Mouse (Mus musculus) heart, embryonic 11.5 days (tissue): Measurements from ENCODE around the gene Ccdc163. TPM values are rescaled to one million over a fixed set of nuclear protein-coding genes. Genes with fewer than 3 reads are reported as not detected.
"Not testable (repeated sequence)": the region's sequence is repeated elsewhere in the genome, so short reads cannot be mapped to it uniquely, and the experiment has no call there.

ENCODE experiments used
- ATAC-seq: fragments of 200-750 bp; cut with Nextera tagmentation; replicated peaks from 2 replicates; pipeline ENCODE4 v1.8.0; 2017; ENCODE audit warnings: moderate library complexity; ENCODE audit not compliant: insufficient number of reproducible peaks, low FRiP score, low TSS enrichment
- H3K27ac ChIP-seq: fragments of 300-500 bp; sonication (generic); 2 replicates; pipeline ENCODE4 v1.5.1; 2014; ENCODE audit warnings: mild to moderate bottlenecking, low read depth, low read length
- H3K27me3 ChIP-seq: fragments of 300-500 bp; sonication (generic); 2 replicates; pipeline ENCODE4 v1.6.1; 2014; ENCODE audit warnings: mild to moderate bottlenecking, low read length, mixed read lengths; ENCODE audit not compliant: control insufficient read depth, insufficient read depth
- H3K36me3 ChIP-seq: fragments of 300-500 bp; sonication (generic); 2 replicates; pipeline ENCODE4 v1.6.1; 2014; ENCODE audit warnings: mild to moderate bottlenecking, low read length, moderate library complexity, mixed read lengths; ENCODE audit not compliant: control insufficient read depth, insufficient read depth
- H3K4me1 ChIP-seq: fragments of 300-500 bp; sonication (generic); 2 replicates; pipeline ENCODE4 v1.6.1; 2014; ENCODE audit warnings: low read length; ENCODE audit not compliant: control insufficient read depth, insufficient read depth
- H3K4me2 ChIP-seq: fragments of 300-500 bp; sonication (generic); 2 replicates; pipeline ENCODE4 v1.6.1; 2014; ENCODE audit warnings: mild to moderate bottlenecking, moderate library complexity
- H3K4me3 ChIP-seq: fragments of 300-500 bp; sonication (generic); 2 replicates; pipeline ENCODE4 v1.5.1; 2014; ENCODE audit warnings: low read depth, low read length
- H3K9ac ChIP-seq: fragments of 300-500 bp; sonication (generic); 2 replicates; pipeline ENCODE4 v1.6.1; 2014; ENCODE audit warnings: mild to moderate bottlenecking, low read depth, low read length, moderate library complexity
- H3K9me3 ChIP-seq: fragments of 300-500 bp; sonication (generic); replicated peaks from 2 replicates; pipeline ENCODE4 v1.6.1; 2016; ENCODE audit warnings: low read length; ENCODE audit not compliant: control insufficient read depth
- WGBS: fragments of 180-500 bp; shearing (Covaris S2); extraction: QIAGEN DNeasy Blood & Tissue Kit; methylation state at CpG from one replicate; pipeline ENCODE4 v1.1.7; 2014; ENCODE audit not compliant: insufficient replicate concordance; 5-methylcytosine and 5-hydroxymethylcytosine counted together
- polyA plus RNA-seq: library from polyadenylated mRNA; unstranded; fragments of >200 nt; fragmentation: Nextera tagmentation; extraction: Ambion mirVana; gene quantifications from 2 replicates; pipeline ENCODE4 v1.2.1, GENCODE M21; 2014

Gene Ccdc163
- polyA plus RNA-seq, result 16.3 and 21.0 TPM in 2 replicates

DNA sequence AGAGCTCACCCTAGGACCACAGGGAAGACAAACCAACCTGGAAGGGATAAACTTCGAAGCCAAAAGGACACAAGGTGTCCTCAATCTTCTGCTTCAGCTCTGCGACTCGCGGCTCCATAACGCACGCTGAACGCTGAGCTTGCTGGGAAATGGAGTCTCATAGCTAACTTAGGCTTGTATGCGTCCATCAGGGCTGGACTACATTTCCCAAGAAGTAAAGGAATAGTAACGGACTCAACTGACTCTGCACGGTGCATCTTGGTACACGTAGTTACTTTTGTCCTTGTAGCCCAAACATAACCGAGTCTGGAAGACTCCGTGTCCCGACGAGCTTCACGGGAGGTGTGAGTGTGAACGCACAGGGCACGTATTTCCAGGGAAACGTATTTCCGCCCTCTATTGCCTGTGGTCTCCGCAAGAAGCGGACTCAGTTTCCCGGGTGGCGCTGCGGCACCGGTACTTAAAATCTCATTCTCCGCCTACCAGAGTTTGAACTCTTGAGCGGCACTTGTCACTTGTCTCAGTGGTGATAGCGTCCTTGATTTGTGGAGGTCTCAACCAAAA lies at the start of gene Ccdc163, which contains the start of gene Mmachc:
Gene Ccdc163, plus strand, starts transcription at position 309 of the 564 bp plus-strand sequence.
Gene Mmachc, minus strand, starts transcription at position 206 of the 564 bp plus-strand sequence.
- H3K4me2 ChIP-seq, result peak within 1 kb of the TSS; percentile 88
- H3K9me3 ChIP-seq, result no peaks in the 10 kb centered on the region
- ATAC-seq, result peak; percentile 90
- peaks cover 8% of the 10 kb centered on the region; the same call in 1 of the 2 replicates for H3K4me1 ChIP-seq
- peak within 1 kb of the TSS; percentile 81 for H3K9ac ChIP-seq
- H3K27me3 ChIP-seq, result no peaks in the 10 kb centered on the region
- peak within 1 kb of the TSS; percentile 70 for H3K4me3 ChIP-seq
- no peak within 1 kb of the TSS for H3K27ac ChIP-seq
- under 1% methylated on average over 29 of the region's 29 CpGs for WGBS
- 0 out of 2 replicates have a peak, but pooled peaks cover 3% of the 10 kb centered on the region for H3K36me3 ChIP-seq

DNA sequence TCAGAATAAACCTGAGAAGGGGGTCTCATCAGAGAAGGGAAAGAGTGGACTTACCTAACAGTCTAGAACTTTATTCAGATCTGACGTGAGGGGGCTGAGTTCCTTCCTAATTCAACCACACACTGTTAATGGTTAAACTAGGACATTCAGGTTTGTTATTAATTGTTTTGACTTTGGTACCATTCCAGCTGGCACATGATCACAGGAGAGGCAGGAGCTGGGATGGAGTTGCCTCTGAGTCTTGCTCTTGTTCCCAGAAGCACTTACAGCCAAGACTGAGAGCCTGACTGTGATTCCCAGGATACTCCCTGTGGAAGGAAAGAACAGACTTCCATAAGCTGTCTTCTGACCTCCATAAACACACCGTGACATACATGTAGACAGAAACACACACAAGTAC lies 48.8 kb upstream of the Ccdc163 start:
- ATAC-seq, result no peak
- Histone ChIP-seq H3K4me1 (no peaks in the 10 kb centered on the region), H3K9me3 (no peaks in the 10 kb centered on the region), H3K36me3 (no peaks in the 10 kb centered on the region), H3K4me2 (no peak overlapping the region), H3K27ac (no peak overlapping the region), H3K9ac (no peak overlapping the region), H3K27me3 (no peaks in the 10 kb centered on the region), H3K4me3 (no peak overlapping the region)
- 82% methylated on average over 2 of the region's 2 CpGs for WGBS

DNA sequence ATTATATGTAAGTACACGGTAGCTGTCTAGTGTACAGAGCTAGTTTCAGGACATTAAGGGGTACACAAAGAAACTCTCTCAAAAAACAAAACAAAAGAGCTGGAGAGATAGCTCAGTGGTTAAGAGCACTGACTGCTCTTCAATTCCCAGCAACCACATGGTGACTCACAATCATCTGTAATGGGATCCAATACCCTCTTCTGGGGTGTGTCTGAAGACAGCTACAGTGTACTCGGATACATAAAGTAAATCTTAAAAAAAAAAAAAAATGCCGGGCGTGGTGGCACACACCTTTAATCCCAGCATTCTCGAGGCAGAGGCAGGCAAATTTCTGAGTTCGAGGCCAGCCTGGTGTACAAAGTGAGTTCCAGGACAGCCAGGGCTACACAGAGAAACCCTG lies 48.4 kb upstream of the Ccdc163 start:
- not testable (repeated sequence) for H3K9me3 ChIP-seq, H3K4me3 ChIP-seq, H3K4me2 ChIP-seq, H3K36me3 ChIP-seq, ATAC-seq, H3K4me1 ChIP-seq, H3K27ac ChIP-seq, H3K27me3 ChIP-seq, H3K9ac ChIP-seq
- WGBS, result 84% methylated on average over 6 of the region's 6 CpGs

DNA sequence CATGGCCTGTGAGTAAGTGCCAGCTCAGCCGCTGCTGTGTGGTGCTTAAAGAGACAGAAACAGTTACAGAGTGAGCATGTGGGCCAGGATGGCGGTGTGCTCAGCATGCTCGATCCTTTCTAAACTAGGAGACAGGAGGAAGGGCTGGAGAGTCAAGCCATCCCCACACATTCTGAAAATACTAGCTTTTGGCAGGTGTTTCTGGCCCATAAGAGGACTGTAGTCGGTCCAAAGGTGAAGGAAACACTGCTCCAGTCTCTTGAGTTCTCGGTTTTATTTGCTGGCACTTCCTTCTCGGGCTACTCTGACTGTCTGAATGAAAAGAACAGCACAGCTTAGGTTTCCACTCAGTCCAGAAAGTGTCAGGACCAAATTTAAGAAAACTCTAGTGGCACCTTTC lies 47.5 kb upstream of the Ccdc163 start:
- Histone ChIP-seq H3K4me2 (no peak overlapping the region), H3K9me3 (no peaks in the 10 kb centered on the region), H3K4me3 (no peak overlapping the region), H3K36me3 (no peaks in the 10 kb centered on the region), H3K27ac (no peak overlapping the region), H3K27me3 (no peaks in the 10 kb centered on the region), H3K9ac (no peak overlapping the region), H3K4me1 (no peaks in the 10 kb centered on the region)
- 70% methylated on average over 6 of the region's 6 CpGs for whole genome bisulfite sequencing
- no peak for ATAC-seq

DNA sequence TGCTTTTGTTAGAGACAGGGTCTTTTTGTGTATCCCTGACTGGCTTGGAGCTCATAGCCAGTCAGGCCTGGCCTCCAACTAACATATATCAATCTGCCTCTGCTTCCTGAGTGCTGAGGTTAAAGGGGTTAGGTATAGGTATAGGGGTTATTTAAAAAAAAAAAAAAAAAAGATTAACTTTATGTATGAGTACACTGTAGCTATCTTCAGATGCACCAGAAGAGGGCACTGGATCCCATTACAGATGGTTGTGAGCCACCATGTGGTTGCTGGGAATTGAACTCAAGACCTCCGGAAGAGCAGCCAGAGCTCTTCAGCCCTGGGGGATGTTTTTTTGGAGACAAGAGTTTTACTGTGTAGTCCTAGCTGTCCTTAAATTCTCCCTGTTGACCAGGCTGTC lies 46.3 kb upstream of the Ccdc163 start:
- Histone ChIP-seq H3K4me2 (no peak overlapping the region), H3K36me3 (no peaks in the 10 kb centered on the region), H3K9me3 (no peaks in the 10 kb centered on the region), H3K4me3 (no peak overlapping the region), H3K9ac (no peak overlapping the region), H3K27ac (no peak overlapping the region), H3K4me1 (no peaks in the 10 kb centered on the region), H3K27me3 (no peaks in the 10 kb centered on the region)
- ATAC-seq, result no peak
- 90% methylated on average over 1 of the region's 1 CpGs for WGBS

DNA sequence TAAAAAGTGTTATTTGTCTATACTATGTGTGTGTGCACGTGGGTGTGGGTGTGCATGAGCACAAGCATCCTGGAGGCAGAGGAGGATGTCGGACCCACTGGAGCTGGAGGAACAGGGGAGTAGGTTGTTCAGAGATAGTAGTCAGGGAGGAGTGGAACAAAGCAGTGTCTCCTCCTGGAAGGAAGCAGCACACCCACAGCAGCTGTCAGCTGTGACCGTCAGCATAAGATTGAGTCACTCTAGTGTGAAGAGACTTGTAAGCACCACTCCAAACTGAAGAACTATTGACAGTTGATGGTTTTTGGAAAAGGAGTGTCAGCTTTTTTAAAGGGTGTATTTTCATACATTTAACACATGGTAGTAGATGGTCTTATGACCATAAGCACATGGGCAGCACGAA lies 41.7 kb upstream of the Ccdc163 start:
- Histone ChIP-seq H3K36me3 (no peaks in the 10 kb centered on the region), H3K4me2 (no peak overlapping the region), H3K4me1 (no peaks in the 10 kb centered on the region), H3K9me3 (no peaks in the 10 kb centered on the region), H3K27me3 (no peaks in the 10 kb centered on the region), H3K4me3 (no peak overlapping the region), H3K27ac (no peak overlapping the region), H3K9ac (no peak overlapping the region)
- 55% methylated on average over 4 of the region's 4 CpGs for WGBS
- ATAC-seq, result no peak

DNA sequence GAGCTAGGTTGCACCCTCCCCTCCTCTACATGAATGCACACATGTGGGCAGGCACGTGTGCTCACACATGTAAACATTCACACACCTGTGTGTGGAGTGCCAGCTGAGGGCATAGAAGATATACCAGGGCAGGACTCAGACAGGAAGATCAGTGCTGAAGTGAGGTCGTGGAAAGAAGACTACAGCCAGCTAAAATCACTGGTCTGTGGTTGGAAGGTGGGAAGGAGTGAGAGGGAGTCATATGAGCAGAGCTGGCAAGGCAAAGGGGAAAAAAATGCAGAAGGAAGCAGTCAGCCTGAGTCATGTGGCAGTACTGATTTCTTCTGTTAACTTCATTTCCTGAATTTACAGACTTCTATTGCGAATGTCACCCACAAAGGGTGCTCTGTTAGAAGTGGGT lies 40.2 kb upstream of the Ccdc163 start:
- Histone ChIP-seq H3K4me1 (0 out of 2 replicates have a peak, but pooled peaks cover 3% of the 10 kb centered on the region), H3K9me3 (no peaks in the 10 kb centered on the region), H3K9ac (no peak overlapping the region), H3K36me3 (no peaks in the 10 kb centered on the region), H3K27ac (no peak overlapping the region), H3K4me3 (no peak overlapping the region), H3K27me3 (no peaks in the 10 kb centered on the region), H3K4me2 (no peak overlapping the region)
- 53% methylated on average over 3 of the region's 3 CpGs for WGBS
- no peak for ATAC-seq

DNA sequence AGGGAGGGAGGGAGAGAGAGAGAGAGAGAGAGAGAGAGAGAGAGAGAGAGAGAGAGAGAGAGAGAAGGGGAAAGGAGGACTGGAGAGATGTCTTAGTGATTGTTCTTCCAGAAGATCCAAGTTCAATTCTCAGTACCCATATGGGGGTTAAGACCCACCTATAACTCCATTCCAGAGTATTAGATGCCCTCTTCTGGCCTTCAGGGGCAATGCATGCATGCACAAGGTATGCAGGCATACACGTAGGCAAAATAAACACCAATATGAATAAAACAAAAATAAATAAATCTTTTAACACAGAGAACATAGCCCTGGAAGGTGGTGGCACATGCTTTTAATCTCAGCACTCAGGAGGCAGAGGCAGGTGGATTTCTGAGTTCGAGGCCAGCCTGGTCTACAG lies 39.0 kb upstream of the Ccdc163 start:
- Histone ChIP-seq H3K4me1 (0 out of 2 replicates have a peak, but pooled peaks cover 3% of the 10 kb centered on the region), H3K27me3 (no peaks in the 10 kb centered on the region), H3K9ac (no peak overlapping the region), H3K4me2 (no peak overlapping the region), H3K36me3 (no peaks in the 10 kb centered on the region), H3K27ac (no peak overlapping the region), H3K9me3 (no peaks in the 10 kb centered on the region), H3K4me3 (no peak overlapping the region)
- ATAC-seq, result no peak
- 54% methylated on average over 2 of the region's 2 CpGs for WGBS

DNA sequence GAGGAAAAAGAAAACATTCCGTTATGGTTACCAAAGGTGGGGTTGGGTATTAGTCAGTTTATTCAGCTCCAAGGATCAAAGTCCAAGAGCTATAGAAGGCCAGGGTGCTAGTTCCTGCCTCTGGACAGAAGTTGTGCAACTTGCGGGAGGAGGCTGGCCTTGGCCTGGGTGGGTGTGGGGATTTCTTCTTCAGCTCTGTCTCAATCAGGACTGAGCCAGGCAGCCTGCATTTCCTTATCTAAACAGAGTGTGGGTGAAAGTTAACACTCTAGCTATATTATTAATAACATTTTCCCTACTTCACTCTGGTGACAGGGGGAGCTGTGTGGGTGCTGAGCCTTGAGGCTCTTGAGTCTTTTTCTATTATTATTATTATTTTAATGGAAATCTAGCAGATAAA lies 35.5 kb upstream of the Ccdc163 start:
- no peak overlapping the region for H3K4me2 ChIP-seq
- H3K27me3 ChIP-seq, result no peaks in the 10 kb centered on the region
- WGBS, result 59% methylated on average over 2 of the region's 2 CpGs
- H3K27ac ChIP-seq, result no peak overlapping the region
- no peaks in the 10 kb centered on the region for H3K36me3 ChIP-seq
- no peak for ATAC-seq
- H3K9ac ChIP-seq, result no peak overlapping the region
- H3K4me1 ChIP-seq, result 0 out of 2 replicates have a peak, but pooled peaks cover 3% of the 10 kb centered on the region
- H3K9me3 ChIP-seq, result no peaks in the 10 kb centered on the region
- H3K4me3 ChIP-seq, result no peak overlapping the region
